Mouse (Mus musculus): ENCODE results near the gene Mrgpra2a.
"Not testable (repeated sequence)": the region's sequence is repeated elsewhere in the genome, so short reads cannot be mapped to it uniquely, and the experiment has no call there.

Mrgpra2a gene

DNA sequence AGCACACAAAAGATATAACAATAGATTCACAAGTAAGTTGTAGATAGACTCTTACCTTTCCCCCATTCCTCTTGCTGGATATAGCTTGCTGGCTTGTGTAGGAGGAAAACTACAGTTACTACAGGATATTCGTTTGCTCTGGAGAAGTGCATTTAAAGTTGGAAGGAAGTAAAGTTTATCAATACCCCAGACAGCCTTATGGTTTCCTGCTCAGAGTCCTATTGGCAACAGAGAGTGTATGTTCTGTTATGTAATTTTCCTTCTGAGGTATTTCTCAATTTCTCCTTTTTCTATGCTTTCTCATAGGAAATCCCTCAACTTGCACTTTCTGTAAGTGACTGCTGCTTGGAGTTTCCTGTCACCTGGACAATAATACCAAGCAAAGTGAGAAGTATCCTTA, at the start of gene Mrgpra2a:
Mrgpra2a (minus strand) TSS at position 125 of the 400 bp plus-strand sequence.
- not testable (repeated sequence) for DNase-seq (ENCODE audit: low spot score in 2 of 2)

DNA sequence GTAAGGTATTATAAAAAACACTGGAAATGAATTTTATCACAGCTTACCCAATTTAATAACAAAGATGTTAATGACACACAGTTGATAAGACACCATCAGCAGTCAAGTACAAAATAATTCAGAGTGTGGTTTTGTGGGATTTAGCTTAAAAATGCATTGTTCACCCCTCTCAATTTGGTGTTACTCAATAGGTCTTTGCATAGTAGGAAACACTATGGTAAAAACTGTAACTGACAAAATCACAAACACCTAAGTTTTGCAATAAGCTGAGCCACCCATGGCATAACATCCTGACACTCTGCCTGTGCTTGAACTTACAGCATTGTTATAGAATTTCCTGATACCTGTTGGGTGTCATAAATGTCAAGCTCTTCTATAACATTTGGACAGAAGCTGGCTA, 39.3 kb upstream of the Mrgpra2a start:
- not testable (repeated sequence) for DNase-seq (ENCODE audit: low spot score in 2 of 2)

GRCm38 (mm10) chr7:47489438-47489837, 37.5 kb upstream of the Mrgpra2a start:
- DNase-seq (ENCODE audit: low spot score in 2 of 2) = not testable (repeated sequence)

- not testable (repeated sequence) for DNase-seq (ENCODE audit: low spot score in 2 of 2)
These were observed 31.2 kb upstream of the Mrgpra2a start for GRCm38 (mm10) chr7:47483181-47483580.

DNA sequence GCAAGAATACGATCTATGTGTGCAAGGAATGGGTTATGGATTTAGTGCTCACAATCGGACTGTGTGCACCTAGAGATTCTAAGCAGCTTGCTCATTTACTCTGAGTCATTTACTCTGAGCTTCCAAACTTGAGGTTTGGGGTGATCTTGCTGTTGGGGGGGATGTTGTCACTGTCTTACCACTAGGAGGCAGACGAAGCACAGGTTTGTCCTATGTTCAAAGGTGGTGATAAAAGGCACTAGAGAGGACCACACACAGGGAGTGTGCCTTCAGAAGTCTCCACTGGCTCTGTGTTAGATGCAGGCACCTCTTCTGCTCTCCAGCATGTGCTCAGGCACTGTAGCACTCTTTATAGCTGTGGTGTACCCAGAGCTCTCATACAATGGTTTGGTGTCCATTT, 22.0 kb upstream of the Mrgpra2a start:
- not testable (repeated sequence) for DNase-seq (ENCODE audit: low spot score in 2 of 2)

DNA sequence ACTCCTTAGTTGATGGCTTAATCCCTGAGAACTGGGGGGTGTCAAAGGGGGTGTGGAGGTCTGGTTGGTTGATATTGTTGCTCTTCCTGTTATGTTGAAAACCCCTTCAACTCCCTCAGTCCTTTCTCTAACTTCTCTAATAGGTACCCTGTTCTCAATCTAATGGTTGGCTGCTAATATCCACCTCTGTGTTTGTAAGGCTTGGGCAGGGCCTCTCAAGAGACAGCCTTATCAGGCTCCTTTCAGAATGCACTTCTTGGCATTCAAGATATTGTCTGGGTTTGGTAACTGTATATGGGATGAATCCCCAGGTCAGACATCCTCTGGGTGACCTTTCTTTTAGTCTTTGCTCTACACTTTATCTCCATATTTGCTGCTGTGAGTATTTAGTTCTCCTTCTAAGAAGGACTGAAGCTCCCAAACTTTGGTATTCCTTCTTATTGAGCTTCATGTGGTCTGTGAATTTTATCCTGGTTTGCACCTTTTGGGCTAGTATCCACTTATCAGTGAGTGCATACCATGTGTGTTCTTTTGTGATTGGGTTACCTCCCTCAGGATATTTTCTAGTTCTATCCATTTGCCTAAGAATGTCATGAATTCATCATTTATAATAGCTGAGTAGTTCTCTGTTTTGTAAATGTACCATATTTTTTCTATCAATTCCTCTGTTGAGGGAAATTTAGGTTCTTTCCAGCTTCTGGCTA, 13.5 kb upstream of the Mrgpra2a start:
- not testable (repeated sequence) for DNase-seq (ENCODE audit: low spot score in 2 of 2)

DNA sequence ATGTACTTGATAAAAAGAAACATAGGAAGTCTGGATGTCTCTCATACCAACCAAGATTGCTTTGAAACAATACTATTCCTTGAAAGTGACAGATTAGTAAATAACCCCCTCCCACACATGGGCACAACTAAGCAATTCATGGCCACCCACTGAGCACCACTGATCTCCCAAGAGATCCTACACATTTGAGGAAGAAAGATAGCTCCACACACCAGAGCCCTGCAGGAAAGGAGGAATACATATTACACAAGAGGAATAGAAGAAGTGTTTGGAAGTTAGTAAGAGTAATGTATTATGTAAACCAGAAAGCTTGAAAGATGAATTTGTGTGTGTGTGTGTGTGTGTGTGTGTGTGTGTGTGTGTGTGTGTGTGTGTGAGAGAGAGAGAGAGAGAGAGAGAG, 6.2 kb downstream of the Mrgpra2a start:
- DNase-seq (ENCODE audit: low spot score in 2 of 2) = not testable (repeated sequence)

DNA sequence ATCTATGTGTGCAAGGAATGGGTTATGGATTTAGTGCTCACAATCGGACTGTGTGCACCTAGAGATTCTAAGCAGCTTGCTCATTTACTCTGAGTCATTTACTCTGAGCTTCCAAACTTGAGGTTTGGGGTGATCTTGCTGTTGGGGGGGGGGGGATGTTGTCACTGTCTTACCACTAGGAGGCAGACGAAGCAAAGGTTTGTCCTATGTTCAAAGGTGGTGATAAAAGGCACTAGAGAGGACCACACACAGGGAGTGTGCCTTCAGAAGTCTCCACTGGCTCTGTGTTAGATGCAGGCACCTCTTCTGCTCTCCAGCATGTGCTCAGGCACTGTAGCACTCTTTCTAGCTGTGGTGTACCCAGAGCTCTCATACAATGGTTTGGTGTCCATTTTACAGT, 15.5 kb downstream of the Mrgpra2a start:
- DNase-seq (ENCODE audit: low spot score in 2 of 2) = not testable (repeated sequence)

GRCm38 (mm10) chr7:47427815-47428508, 24.0 kb downstream of the Mrgpra2a start:
- not testable (repeated sequence) for DNase-seq (ENCODE audit: low spot score in 2 of 2)

- no peak for DNase-seq (ENCODE audit: low spot score in 2 of 2)
These were observed 41.3 kb downstream of the Mrgpra2a start for GRCm38 (mm10) chr7:47410602-47411001.

- DNase-seq (ENCODE audit: low spot score in 2 of 2) = no peak
These were observed 42.4 kb downstream of the Mrgpra2a start for GRCm38 (mm10) chr7:47409545-47409944.

DNA sequence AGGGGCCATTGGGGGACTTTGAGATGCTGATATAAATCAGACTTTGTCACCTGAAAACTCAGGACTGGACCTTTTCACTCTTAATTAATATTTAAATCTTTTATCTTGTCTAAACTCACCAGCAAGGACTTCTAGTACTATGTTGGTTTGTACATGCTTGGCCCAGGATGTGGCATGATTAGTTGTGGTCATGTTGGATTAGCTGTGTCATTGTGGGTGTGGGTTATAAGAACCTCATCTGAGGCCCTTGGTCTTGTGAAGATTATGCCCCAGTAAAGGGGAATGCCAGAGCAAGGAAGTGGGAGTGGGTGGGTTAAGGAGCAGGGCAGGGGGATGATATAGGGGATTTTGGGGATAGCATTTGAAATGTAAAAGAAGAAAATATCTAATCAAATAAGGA, 50.8 kb downstream of the Mrgpra2a start:
- DNase-seq (ENCODE audit: low spot score in 2 of 2) = no peak
